Mouse (Mus musculus): ENCODE measurements around the gene Sv2c.

The Sv2c gene

GRCm38 (mm10) chr13:95965596-95965995, 166.8 kb downstream of the Sv2c start:
- no peak for DNase-seq

- DNase-seq: no peak
Measured at GRCm38 (mm10) chr13:95965162-95965561, 167.2 kb downstream of the Sv2c start.

GRCm38 (mm10) chr13:95964226-95964625, 168.2 kb downstream of the Sv2c start:
- DNase-seq: no peak

GRCm38 (mm10) chr13:95963671-95964070, 168.7 kb downstream of the Sv2c start:
- no peak for DNase-seq

GRCm38 (mm10) chr13:95961905-95962304, 170.5 kb downstream of the Sv2c start:
- DNase-seq: no peak

- no peak for DNase-seq
Measured at GRCm38 (mm10) chr13:95961191-95961791, 171.1 kb downstream of the Sv2c start.

GRCm38 (mm10) chr13:95960477-95961185, 171.7 kb downstream of the Sv2c start:
- DNase-seq: no peak

- no peak for DNase-seq
Measured at GRCm38 (mm10) chr13:95959651-95960476, 172.5 kb downstream of the Sv2c start.

GRCm38 (mm10) chr13:95957134-95957533, 175.2 kb downstream of the Sv2c start:
- DNase-seq: no peak

- no peak for DNase-seq
Measured at GRCm38 (mm10) chr13:95956327-95956781, 176.0 kb downstream of the Sv2c start.

- DNase-seq: no peak
Measured at GRCm38 (mm10) chr13:95955204-95955603, 177.2 kb downstream of the Sv2c start.

GRCm38 (mm10) chr13:95953636-95954035, 178.7 kb downstream of the Sv2c start:
- no peak for DNase-seq

- DNase-seq: no peak
Measured at GRCm38 (mm10) chr13:95952263-95952662, 180.1 kb downstream of the Sv2c start.

GRCm38 (mm10) chr13:95951098-95951894, 181.1 kb downstream of the Sv2c start:
- DNase-seq: peak; percentile 43

GRCm38 (mm10) chr13:95950434-95951091, 181.8 kb downstream of the Sv2c start:
- no peak for DNase-seq

GRCm38 (mm10) chr13:95949356-95949755, 183.0 kb downstream of the Sv2c start:
- no peak for DNase-seq

- DNase-seq: no peak
Measured at GRCm38 (mm10) chr13:95948821-95949220, 183.6 kb downstream of the Sv2c start.

- DNase-seq: no peak
Measured at GRCm38 (mm10) chr13:95948394-95948793, 184.0 kb downstream of the Sv2c start.

- no peak for DNase-seq
Measured at GRCm38 (mm10) chr13:95945937-95946507, 186.4 kb downstream of the Sv2c start.

GRCm38 (mm10) chr13:95944621-95945020, 187.8 kb downstream of the Sv2c start:
- DNase-seq: no peak

- no peak for DNase-seq
Measured at GRCm38 (mm10) chr13:95943919-95944318, 188.5 kb downstream of the Sv2c start.

- no peak for DNase-seq
Measured at GRCm38 (mm10) chr13:95942587-95942986, 189.8 kb downstream of the Sv2c start.

Data from kidney, adult 11 months (tissue).